Mouse (Mus musculus) hindbrain, postnatal 0 days (tissue): ENCODE measurements around the gene Frmd8. TPM values are rescaled to one million over a fixed set of nuclear protein-coding genes. Genes with fewer than 3 reads are reported as not detected.

Experiments used
- ATAC-seq: fragments of 200-750 bp; cut with Nextera tagmentation; 2 replicates; pipeline ENCODE4 v1.8.0; 2017; ENCODE audit warnings: mild to moderate bottlenecking, moderate TSS enrichment, moderate library complexity
- DNase-seq: peaks from one replicate; pipeline ENCODE4 v3.0.0-alpha.2; 2015; ENCODE audit warnings: low spot score
- H3K27ac ChIP-seq: fragments of 300-500 bp; sonication (generic); 2 replicates; pipeline ENCODE4 v1.5.1; 2014; ENCODE audit warnings: mild to moderate bottlenecking
- H3K27me3 ChIP-seq: fragments of 300-500 bp; sonication (generic); 2 replicates; pipeline ENCODE4 v1.6.1; 2014; ENCODE audit warnings: low read length, mixed read lengths; ENCODE audit not compliant: insufficient read depth
- H3K36me3 ChIP-seq: fragments of 300-500 bp; sonication (generic); 2 replicates; pipeline ENCODE4 v1.6.1; 2014; ENCODE audit warnings: low read length, mixed read lengths; ENCODE audit not compliant: insufficient read depth
- H3K4me1 ChIP-seq: fragments of 300-500 bp; sonication (generic); 2 replicates; pipeline ENCODE4 v1.6.1; 2014; ENCODE audit warnings: antibody characterized with exemption, low read length, mixed read lengths; ENCODE audit not compliant: insufficient read depth
- H3K4me2 ChIP-seq: fragments of 300-500 bp; sonication (generic); 2 replicates; pipeline ENCODE4 v1.6.1; 2014; ENCODE audit warnings: low read depth, mild to moderate bottlenecking, low read length, moderate library complexity, mixed read lengths
- H3K4me3 ChIP-seq: fragments of 300-500 bp; sonication (generic); 2 replicates; pipeline ENCODE4 v1.5.1; 2014; ENCODE audit warnings: low read length
- H3K9ac ChIP-seq: fragments of 300-500 bp; sonication (generic); replicated peaks from 2 replicates; pipeline ENCODE4 v1.6.1; 2014; ENCODE audit warnings: mild to moderate bottlenecking, low read length, moderate library complexity, mixed read lengths
- H3K9me3 ChIP-seq: fragments of 300-500 bp; sonication (generic); 2 replicates; pipeline ENCODE4 v1.6.1; 2016; ENCODE audit warnings: low read length, mixed read lengths
- CTCF ChIP-seq: IDR thresholded peaks from 2 replicates; pipeline ENCODE4 v1.5.1; 2016; ENCODE audit warnings: antibody characterized with exemption, control low read depth, low read depth
- whole genome bisulfite sequencing: fragments of 180-500 bp; shearing (Covaris S2); extraction: QIAGEN DNeasy Blood & Tissue Kit; methylation state at CpG from one replicate; pipeline ENCODE4 v1.1.7; 2014; 5-methylcytosine and 5-hydroxymethylcytosine counted together
- polyA plus RNA-seq: library from polyadenylated mRNA; unstranded; fragments of >200 nt; fragmentation: Nextera tagmentation; extraction: Ambion mirVana; gene quantifications from 2 replicates; pipeline ENCODE4 v1.2.1, GENCODE M21; 2015
- total RNA-seq: library from RNA; depleted of rRNA; stranded (reverse); fragments of >200 nt; gene quantifications from 2 replicates; pipeline ENCODE4 v1.2.3, GENCODE M21; 2014

Frmd8 gene
- total and polyA plus RNA-seq, 2 experiments from 2014 or later = 12.5 to 19.8 TPM

- DNase-seq = no peak
- Histone ChIP-seq H3K27ac (no peak overlapping the region), H3K9ac (no peak overlapping the region), H3K4me1 (no peaks in the 10 kb centered on the region), H3K4me3 (no peak overlapping the region), H3K36me3 (peaks cover 16% of the 10 kb centered on the region; the same call in 1 of the 2 replicates), H3K27me3 (no peaks in the 10 kb centered on the region), H3K9me3 (no peaks in the 10 kb centered on the region), H3K4me2 (no peak overlapping the region)
- no peak for ATAC-seq
- WGBS = 91% methylated on average over 6 of the region's 6 CpGs
- TF ChIP-seq CTCF = no peak
Measured at GRCm38 (mm10) chr19:5868096-5868495, 7.0 kb downstream of the Frmd8 start.

DNA sequence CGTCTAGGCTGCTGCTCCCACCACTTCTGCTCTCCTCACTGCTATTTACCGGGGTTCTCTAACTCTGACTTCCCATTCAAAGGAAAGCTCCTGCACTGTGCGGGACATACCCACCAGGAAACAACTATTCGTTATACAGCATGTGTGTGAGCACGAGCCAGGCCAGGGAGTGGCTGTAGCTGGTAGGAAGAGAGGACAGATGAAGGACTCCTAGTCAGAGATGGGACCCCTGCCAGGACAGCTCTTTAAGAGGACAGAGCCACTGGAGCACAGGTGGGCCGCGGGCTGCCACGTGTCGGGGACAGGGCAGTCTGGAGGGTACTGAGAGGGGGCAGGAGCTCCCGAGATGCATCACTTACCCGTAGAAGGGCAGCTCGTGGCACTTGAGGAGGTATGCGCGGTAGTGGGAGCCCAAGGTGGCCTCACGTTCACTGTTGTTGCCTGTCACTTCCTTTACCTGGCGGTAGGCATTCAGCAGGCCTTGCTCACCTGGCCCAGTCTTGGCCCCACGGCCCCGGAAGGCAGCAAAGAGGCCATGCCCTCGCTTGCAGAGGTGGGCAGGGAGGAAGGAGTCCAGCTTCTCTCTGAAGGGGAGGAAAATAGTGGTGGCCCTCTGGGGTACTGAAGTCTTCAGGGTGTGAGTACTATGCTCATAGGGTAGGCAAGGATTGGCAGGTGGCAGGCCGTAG lies 10.2 kb downstream of the Frmd8 start:
- DNase-seq (no peak), ATAC-seq (no peak)
- no peak overlapping the region for H3K9ac ChIP-seq
- no peaks in the 10 kb centered on the region for H3K4me1 ChIP-seq
- H3K4me3 ChIP-seq = no peak overlapping the region
- peaks cover 28% of the 10 kb centered on the region for H3K36me3 ChIP-seq
- no peaks in the 10 kb centered on the region for H3K27me3 ChIP-seq
- no peak overlapping the region for H3K4me2 ChIP-seq
- 94% methylated on average over 20 of the region's 20 CpGs for WGBS
- no peaks in the 10 kb centered on the region for H3K9me3 ChIP-seq
- TF ChIP-seq CTCF = no peak
- H3K27ac ChIP-seq = no peak overlapping the region

DNA sequence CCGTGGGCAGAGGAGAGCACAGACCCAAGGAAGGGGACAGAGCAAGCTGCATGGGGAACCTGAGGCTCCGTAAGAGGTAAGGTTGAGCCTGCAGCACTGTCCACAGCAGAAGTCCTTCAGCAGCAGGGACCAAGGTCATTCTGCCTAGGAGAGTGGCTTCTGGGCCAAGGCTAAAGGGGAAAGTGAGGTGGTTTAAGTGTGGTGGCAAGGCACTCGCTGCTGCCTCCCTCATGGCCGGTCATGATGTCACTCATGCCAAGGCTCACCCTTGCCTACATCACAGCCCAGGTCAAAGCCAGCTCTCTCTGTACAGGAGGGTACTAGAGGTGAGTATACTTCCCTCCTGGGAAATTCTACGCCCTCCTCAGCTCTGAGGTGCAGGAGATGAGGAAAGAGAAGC lies 11.3 kb downstream of the Frmd8 start:
- WGBS = 97% methylated on average over 5 of the region's 5 CpGs
- TF ChIP-seq CTCF = no peak
- Histone ChIP-seq H3K9ac (no peak overlapping the region), H3K27me3 (no peaks in the 10 kb centered on the region), H3K4me2 (no peak overlapping the region), H3K27ac (no peak overlapping the region), H3K9me3 (no peaks in the 10 kb centered on the region), H3K4me3 (no peak overlapping the region), H3K4me1 (no peaks in the 10 kb centered on the region), H3K36me3 (peaks cover 22% of the 10 kb centered on the region)
- DNase-seq (no peak), ATAC-seq (no peak)

- no peaks in the 10 kb centered on the region for H3K9me3 ChIP-seq
- peaks cover 20% of the 10 kb centered on the region for H3K36me3 ChIP-seq
- H3K4me3 ChIP-seq = no peak overlapping the region
- peak; percentile 19; the same call in 1 of the 2 replicates for TF ChIP-seq CTCF
- H3K27me3 ChIP-seq = no peaks in the 10 kb centered on the region
- no peak overlapping the region for H3K9ac ChIP-seq
- WGBS = 98% methylated on average over 14 of the region's 14 CpGs
- H3K4me1 ChIP-seq = no peaks in the 10 kb centered on the region
- DNase-seq (no peak), ATAC-seq (no peak)
- H3K4me2 ChIP-seq = no peak overlapping the region
- H3K27ac ChIP-seq = no peak overlapping the region
Measured at GRCm38 (mm10) chr19:5862335-5863085, 12.6 kb downstream of the Frmd8 start.

GRCm38 (mm10) chr19:5856604-5857003 lies 18.5 kb downstream of the Frmd8 start:
- ATAC-seq (peak; percentile 71; the same call in 1 of the 2 replicates), DNase-seq (no peak)
- no peaks in the 10 kb centered on the region for H3K27me3 ChIP-seq
- no peak overlapping the region for H3K4me2 ChIP-seq
- H3K36me3 ChIP-seq = peaks cover 16% of the 10 kb centered on the region; the same call in 1 of the 2 replicates
- H3K4me1 ChIP-seq = no peaks in the 10 kb centered on the region
- no peaks in the 10 kb centered on the region for H3K9me3 ChIP-seq
- no peak overlapping the region for H3K9ac ChIP-seq
- H3K27ac ChIP-seq = no peak overlapping the region
- WGBS = 82% methylated on average over 9 of the region's 9 CpGs
- no peak for TF ChIP-seq CTCF
- no peak overlapping the region for H3K4me3 ChIP-seq

DNA sequence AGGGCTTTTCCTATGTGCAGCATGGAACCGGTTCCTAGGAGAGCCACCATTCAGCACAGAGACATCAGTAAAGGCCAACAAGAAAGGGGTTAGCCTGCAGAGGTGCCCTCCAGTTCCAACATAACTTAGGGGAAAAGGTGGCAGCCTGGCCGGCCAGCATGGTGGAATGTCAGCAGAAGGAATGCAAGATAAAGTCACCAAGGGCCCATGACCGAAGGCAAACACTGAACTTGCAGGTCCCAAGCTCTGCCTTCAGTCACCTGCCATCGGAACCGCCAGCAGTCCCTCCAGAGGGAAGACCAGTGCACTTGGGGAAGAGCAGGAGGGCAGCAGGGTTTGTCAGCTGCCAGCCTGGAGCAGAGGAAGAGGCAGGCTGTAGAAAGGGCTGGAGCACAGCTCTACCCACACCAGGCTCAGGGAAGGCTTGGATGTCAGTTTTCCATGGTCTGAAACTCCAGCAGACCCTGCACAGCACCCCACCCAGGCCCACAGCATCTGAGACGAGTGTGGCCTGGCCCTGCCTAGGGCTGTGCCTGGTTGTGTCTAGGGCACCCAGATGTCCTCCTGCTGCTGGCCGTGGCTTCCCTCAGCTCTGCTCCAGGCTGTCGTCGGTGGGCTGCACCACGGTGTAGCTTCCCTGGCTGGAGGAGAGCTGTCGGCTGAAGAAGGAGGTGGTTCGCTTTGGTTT lies 22.9 kb downstream of the Frmd8 start:
- Histone ChIP-seq H3K9me3 (no peaks in the 10 kb centered on the region), H3K4me3 (no peak overlapping the region), H3K4me2 (no peak overlapping the region), H3K9ac (no peak overlapping the region), H3K27me3 (no peaks in the 10 kb centered on the region), H3K36me3 (peaks cover 17% of the 10 kb centered on the region; the same call in 1 of the 2 replicates), H3K4me1 (peaks cover 26% of the 10 kb centered on the region), H3K27ac (0 out of 2 replicates have a peak overlapping the region, but pooled peaks have one; percentile 45)
- DNase-seq (no peak), ATAC-seq (no peak)
- WGBS = 90% methylated on average over 12 of the region's 12 CpGs
- TF ChIP-seq CTCF = no peak
